Mouse (Mus musculus): ENCODE measurements at regions not wholly inside any gene's neighbourhood (a gene's known extent, or its start where the extent isn't known, plus 50 kb on each side); places are given as distances from the start of the nearest gene placed in this dataset.
A peak's percentile ranks its signal among the peaks of the same experiment; 100 is the strongest.

- Histone ChIP-seq H3K27ac (replicated peaks) (no peak overlapping the region), H3K4me3 (replicated peaks) (no peak overlapping the region), H3K9me3 (replicated peaks) (no peaks in the 10 kb centered on the region), H3K9ac (no peak overlapping the region), H3K4me1 (peaks cover 29% of the 10 kb centered on the region), H3K4me2 (replicated peaks) (no peak overlapping the region), H3K27me3 (no peaks in the 10 kb centered on the region; the same call in 1 of the 2 replicates), H3K36me3 (no peaks in the 10 kb centered on the region)
- ATAC-seq (ENCODE audit: insufficient number of reproducible peaks, low FRiP score, low TSS enrichment, low read depth) = peak; percentile 35; the same call in 1 of the 2 replicates
- 27% methylated on average over 7 of the region's 7 CpGs for WGBS
Observed at GRCm38 (mm10) chr5:118944256-118944655, 383.8 kb downstream of the Med13l start.

- WGBS = 9% methylated on average over 8 of the region's 8 CpGs
- Histone ChIP-seq H3K9me3 (replicated peaks) (no peaks in the 10 kb centered on the region), H3K4me2 (replicated peaks) (0 out of 2 replicates have a peak overlapping the region, but pooled peaks have one; percentile 15), H3K36me3 (no peaks in the 10 kb centered on the region), H3K27me3 (no peaks in the 10 kb centered on the region; the same call in 1 of the 2 replicates), H3K9ac (no peak overlapping the region), H3K4me3 (replicated peaks) (no peak overlapping the region), H3K4me1 (peaks cover 29% of the 10 kb centered on the region), H3K27ac (replicated peaks) (peak overlapping the region; percentile 60)
- ATAC-seq (ENCODE audit: insufficient number of reproducible peaks, low FRiP score, low TSS enrichment, low read depth) = no peak; the same call in 1 of the 2 replicates
Observed at GRCm38 (mm10) chr5:118946090-118946489, 385.6 kb downstream of the Med13l start.

GRCm38 (mm10) chr5:118946994-118947393, 386.5 kb downstream of the Med13l start:
- Histone ChIP-seq H3K4me3 (replicated peaks) (no peak overlapping the region), H3K4me2 (replicated peaks) (no peak overlapping the region), H3K9ac (no peak overlapping the region), H3K27me3 (no peaks in the 10 kb centered on the region; the same call in 1 of the 2 replicates), H3K27ac (replicated peaks) (no peak overlapping the region), H3K9me3 (replicated peaks) (no peaks in the 10 kb centered on the region), H3K4me1 (peaks cover 29% of the 10 kb centered on the region), H3K36me3 (no peaks in the 10 kb centered on the region)
- 24% methylated on average over 2 of the region's 2 CpGs for WGBS
- no peak for ATAC-seq (ENCODE audit: insufficient number of reproducible peaks, low FRiP score, low TSS enrichment, low read depth)

DNA sequence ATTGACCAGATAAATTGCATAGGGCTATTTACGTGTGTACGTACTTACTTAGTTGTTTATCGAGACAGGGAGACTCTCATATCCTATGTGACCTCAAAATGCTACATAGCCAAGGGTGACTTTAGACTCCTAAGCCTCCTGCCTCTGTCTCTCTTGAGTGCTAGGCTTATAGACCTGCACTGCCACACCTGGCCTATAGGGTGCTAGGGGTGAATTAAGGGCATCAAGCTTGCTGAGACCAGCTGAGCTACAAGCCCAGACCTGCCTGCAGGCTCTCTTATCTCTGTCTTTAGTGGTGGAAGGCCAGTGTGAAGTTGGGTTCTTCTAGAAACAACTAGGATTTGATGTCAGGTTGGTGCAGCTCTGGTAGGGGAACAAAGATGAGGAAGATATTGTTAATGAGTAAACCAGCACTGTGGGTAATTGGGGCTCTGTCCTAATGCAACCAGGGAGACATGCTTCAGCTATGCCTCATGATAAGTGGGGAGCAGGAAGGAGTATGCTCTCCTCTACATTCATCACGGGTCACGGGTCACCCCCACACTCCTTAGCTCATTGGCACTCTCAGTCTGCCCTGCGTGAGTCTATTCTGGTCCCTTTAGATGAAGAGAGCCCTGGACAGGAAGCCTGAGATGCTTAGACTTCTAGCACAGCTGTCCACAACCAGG, 387.8 kb downstream of the Med13l start:
- no peak for ATAC-seq (ENCODE audit: insufficient number of reproducible peaks, low FRiP score, low TSS enrichment, low read depth)
- no peak overlapping the region for H3K4me3 ChIP-seq (replicated peaks)
- H3K27me3 ChIP-seq = no peaks in the 10 kb centered on the region; the same call in 1 of the 2 replicates
- H3K4me1 ChIP-seq = peaks cover 29% of the 10 kb centered on the region
- H3K4me2 ChIP-seq (replicated peaks) = no peak overlapping the region
- no peaks in the 10 kb centered on the region for H3K9me3 ChIP-seq (replicated peaks)
- H3K9ac ChIP-seq = no peak overlapping the region
- 92% methylated on average over 6 of the region's 6 CpGs for WGBS
- no peaks in the 10 kb centered on the region for H3K36me3 ChIP-seq
- H3K27ac ChIP-seq (replicated peaks) = no peak overlapping the region

GRCm38 (mm10) chr5:118951067-118951466, 390.6 kb downstream of the Med13l start:
- no peaks in the 10 kb centered on the region for H3K36me3 ChIP-seq
- WGBS = 75% methylated on average over 7 of the region's 7 CpGs

GRCm38 (mm10) chr5:118960521-118961001, 400.1 kb downstream of the Med13l start:
- no peak overlapping the region for H3K4me2 ChIP-seq (replicated peaks)
- whole genome bisulfite sequencing = 88% methylated on average over 21 of the region's 21 CpGs
- H3K27me3 ChIP-seq = no peaks in the 10 kb centered on the region
- H3K4me1 ChIP-seq = no peaks in the 10 kb centered on the region
- H3K36me3 ChIP-seq = no peaks in the 10 kb centered on the region
- no peak for ATAC-seq (ENCODE audit: insufficient number of reproducible peaks, low FRiP score, low TSS enrichment, low read depth)
- H3K27ac ChIP-seq (replicated peaks) = no peak overlapping the region
- H3K9ac ChIP-seq = no peak overlapping the region
- H3K9me3 ChIP-seq (replicated peaks) = no peaks in the 10 kb centered on the region
- H3K4me3 ChIP-seq (replicated peaks) = no peak overlapping the region

More at GRCm38 (mm10) chr5:118951067-118951466, 390.6 kb downstream of the Med13l start:
- Histone ChIP-seq H3K27ac (replicated peaks) (no peak overlapping the region), H3K27me3 (no peaks in the 10 kb centered on the region; the same call in 1 of the 2 replicates), H3K4me2 (replicated peaks) (no peak overlapping the region), H3K4me3 (replicated peaks) (no peak overlapping the region), H3K4me1 (peaks cover 8% of the 10 kb centered on the region; the same call in 1 of the 2 replicates), H3K9me3 (replicated peaks) (no peaks in the 10 kb centered on the region), H3K9ac (no peak overlapping the region)
- ATAC-seq (ENCODE audit: insufficient number of reproducible peaks, low FRiP score, low TSS enrichment, low read depth) = no peak

DNA sequence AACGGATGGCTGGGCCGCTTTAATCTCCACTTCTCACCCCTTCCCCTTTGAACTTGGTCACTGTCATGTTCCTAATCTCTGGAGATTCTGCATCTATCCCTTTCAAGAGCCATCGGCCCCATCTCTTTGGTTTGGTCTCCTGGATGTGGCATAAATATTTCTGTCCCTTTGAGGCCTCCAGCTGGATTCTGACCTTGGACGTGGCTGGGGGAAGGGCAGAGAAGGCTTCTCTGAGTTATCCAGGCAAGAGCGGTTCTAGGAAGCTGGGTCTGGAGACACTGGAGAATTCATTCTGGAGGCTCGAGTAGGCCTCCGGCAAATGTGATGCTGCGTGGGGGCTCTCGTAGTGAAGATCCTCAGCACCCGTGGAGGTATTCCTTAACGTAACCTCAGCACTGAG, 400.6 kb downstream of the Med13l start:
- no peaks in the 10 kb centered on the region for H3K9me3 ChIP-seq (replicated peaks)
- no peaks in the 10 kb centered on the region for H3K4me1 ChIP-seq
- no peaks in the 10 kb centered on the region for H3K27me3 ChIP-seq
- H3K9ac ChIP-seq = no peak overlapping the region
- H3K36me3 ChIP-seq = no peaks in the 10 kb centered on the region
- no peak overlapping the region for H3K27ac ChIP-seq (replicated peaks)
- no peak overlapping the region for H3K4me2 ChIP-seq (replicated peaks)
- 86% methylated on average over 11 of the region's 11 CpGs for WGBS
- no peak overlapping the region for H3K4me3 ChIP-seq (replicated peaks)
- no peak for ATAC-seq (ENCODE audit: insufficient number of reproducible peaks, low FRiP score, low TSS enrichment, low read depth)

- WGBS = 84% methylated on average over 3 of the region's 3 CpGs
- no peak for ATAC-seq (ENCODE audit: insufficient number of reproducible peaks, low FRiP score, low TSS enrichment, low read depth)
- H3K36me3 ChIP-seq = no peaks in the 10 kb centered on the region
- H3K27ac ChIP-seq (replicated peaks) = no peak overlapping the region
- no peak overlapping the region for H3K4me2 ChIP-seq (replicated peaks)
- no peaks in the 10 kb centered on the region for H3K4me1 ChIP-seq
- no peaks in the 10 kb centered on the region for H3K9me3 ChIP-seq (replicated peaks)
- no peak overlapping the region for H3K4me3 ChIP-seq (replicated peaks)
- no peak overlapping the region for H3K9ac ChIP-seq
- no peaks in the 10 kb centered on the region for H3K27me3 ChIP-seq
Observed at GRCm38 (mm10) chr5:118962152-118962551, 401.7 kb downstream of the Med13l start.

- Histone ChIP-seq H3K9ac (no peak overlapping the region), H3K4me2 (replicated peaks) (no peak overlapping the region), H3K4me1 (no peaks in the 10 kb centered on the region), H3K9me3 (replicated peaks) (no peaks in the 10 kb centered on the region), H3K36me3 (no peaks in the 10 kb centered on the region), H3K27ac (replicated peaks) (no peak overlapping the region), H3K4me3 (replicated peaks) (no peak overlapping the region), H3K27me3 (no peaks in the 10 kb centered on the region)
- 89% methylated on average over 3 of the region's 3 CpGs for WGBS
- no peak for ATAC-seq (ENCODE audit: insufficient number of reproducible peaks, low FRiP score, low TSS enrichment, low read depth)
Observed at GRCm38 (mm10) chr5:118963001-118963400, 402.5 kb downstream of the Med13l start.

- WGBS = 54% methylated on average over 6 of the region's 6 CpGs
- no peaks in the 10 kb centered on the region for H3K36me3 ChIP-seq
- H3K4me1 ChIP-seq = no peaks in the 10 kb centered on the region
- no peak overlapping the region for H3K4me2 ChIP-seq (replicated peaks)
- H3K4me3 ChIP-seq (replicated peaks) = no peak overlapping the region
- H3K27ac ChIP-seq (replicated peaks) = no peak overlapping the region
- no peak overlapping the region for H3K9ac ChIP-seq
- no peak for ATAC-seq (ENCODE audit: insufficient number of reproducible peaks, low FRiP score, low TSS enrichment, low read depth)
- H3K9me3 ChIP-seq (replicated peaks) = 0 out of 2 replicates have a peak, but pooled peaks cover 3% of the 10 kb centered on the region
- H3K27me3 ChIP-seq = no peaks in the 10 kb centered on the region
Observed at GRCm38 (mm10) chr5:118966901-118967300, 406.4 kb downstream of the Med13l start.

DNA sequence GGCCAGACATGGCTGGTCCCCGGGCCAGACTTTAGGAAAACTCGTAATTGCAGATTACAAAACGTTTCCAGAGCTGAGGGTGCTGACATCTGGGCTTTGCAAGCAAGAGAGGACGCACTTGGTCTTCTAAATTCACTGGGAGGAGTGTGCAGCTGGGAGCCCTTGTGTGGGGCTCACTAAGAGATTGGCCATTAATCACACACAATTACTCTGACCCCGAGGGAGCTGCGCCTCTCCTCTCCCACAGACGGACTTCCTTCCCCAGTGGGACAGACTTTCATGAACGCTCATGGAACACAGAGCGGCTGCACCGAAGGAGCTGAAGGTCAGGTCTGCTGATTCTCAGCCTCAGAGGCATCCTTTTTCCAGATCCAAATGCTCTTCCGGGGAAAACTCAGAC, 407.2 kb downstream of the Med13l start:
- Histone ChIP-seq H3K4me1 (no peaks in the 10 kb centered on the region), H3K9ac (no peak overlapping the region), H3K9me3 (replicated peaks) (0 out of 2 replicates have a peak, but pooled peaks cover 3% of the 10 kb centered on the region), H3K4me2 (replicated peaks) (no peak overlapping the region), H3K4me3 (replicated peaks) (no peak overlapping the region), H3K27ac (replicated peaks) (no peak overlapping the region), H3K36me3 (no peaks in the 10 kb centered on the region), H3K27me3 (no peaks in the 10 kb centered on the region)
- no peak for ATAC-seq (ENCODE audit: insufficient number of reproducible peaks, low FRiP score, low TSS enrichment, low read depth)
- 69% methylated on average over 11 of the region's 11 CpGs for WGBS

GRCm38 (mm10) chr5:118975147-118975546, 414.7 kb downstream of the Med13l start:
- H3K36me3 ChIP-seq = no peaks in the 10 kb centered on the region
- H3K27me3 ChIP-seq = no peaks in the 10 kb centered on the region
- H3K27ac ChIP-seq (replicated peaks) = no peak overlapping the region
- H3K9me3 ChIP-seq (replicated peaks) = 0 out of 2 replicates have a peak, but pooled peaks cover 3% of the 10 kb centered on the region
- no peak overlapping the region for H3K9ac ChIP-seq
- WGBS = 43% methylated on average over 10 of the region's 10 CpGs
- ATAC-seq (ENCODE audit: insufficient number of reproducible peaks, low FRiP score, low TSS enrichment, low read depth) = no peak
- no peak overlapping the region for H3K4me3 ChIP-seq (replicated peaks)
- H3K4me1 ChIP-seq = no peaks in the 10 kb centered on the region
- H3K4me2 ChIP-seq (replicated peaks) = no peak overlapping the region

Measured in embryonic facial prominence, embryonic 15.5 days (tissue).